Mouse (Mus musculus): ENCODE results near the gene Fbxo28. TPM values are rescaled to one million over a fixed set of nuclear protein-coding genes. Genes with fewer than 3 reads are reported as not detected.

Gene Fbxo28
- 26.9 and 28.1 TPM in 2 replicates for polyA plus RNA-seq (2016; fragmentation: Nextera tagmentation; extraction: Ambion mirVana)

DNA sequence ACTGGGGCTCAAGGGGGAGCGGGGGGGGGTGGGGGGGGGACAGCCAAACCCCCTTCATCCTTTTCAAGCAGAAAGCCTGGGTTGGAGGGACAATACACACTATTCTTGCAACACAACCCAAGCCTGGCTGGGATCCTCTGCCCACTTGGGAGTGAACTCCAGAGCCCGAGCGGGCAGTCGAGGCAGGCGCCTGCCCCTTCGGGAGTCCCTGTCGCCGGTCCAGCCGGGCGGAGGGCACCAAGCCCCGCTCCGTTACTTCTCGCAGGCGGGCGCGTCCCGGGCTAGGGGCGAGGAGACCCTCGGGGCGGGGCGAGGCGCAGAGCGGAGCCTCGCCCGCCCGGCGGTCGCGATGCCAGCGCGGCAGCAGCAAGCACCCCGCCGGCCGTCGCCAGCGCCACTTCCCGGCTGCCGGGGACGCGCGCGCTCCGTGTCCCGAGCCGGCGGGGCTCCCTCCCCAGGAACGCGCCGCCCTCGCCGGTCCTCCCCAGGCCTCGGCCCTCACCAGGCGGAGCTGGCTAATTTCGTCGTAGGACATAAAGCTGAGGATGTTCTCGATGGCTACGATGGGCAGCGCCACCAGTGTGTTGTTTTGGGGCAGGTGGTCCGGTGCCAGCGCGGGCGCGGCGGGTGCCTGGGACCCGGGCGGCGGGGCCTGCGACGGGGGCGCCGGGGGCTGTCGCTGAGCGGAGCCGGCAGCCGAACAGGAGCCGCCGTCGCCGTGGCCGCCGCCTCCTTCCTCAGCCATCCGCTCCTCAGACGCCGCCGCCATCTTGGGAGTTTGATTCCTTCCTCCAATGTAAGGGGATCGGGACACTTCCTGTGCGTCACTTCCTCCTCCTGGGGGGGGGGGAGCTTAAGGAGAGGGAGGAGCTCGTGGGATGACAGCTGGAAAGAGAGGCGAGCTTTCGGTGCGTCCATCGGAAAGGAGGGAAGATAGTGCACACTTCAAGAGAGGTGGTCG lies at the start of gene Fbxo28:
TSS of gene Fbxo28 (minus strand) at position 809 of the 961 bp plus-strand sequence.
- peaks cover 3% of the 10 kb centered on the region; the same call in 1 of the 2 replicates for H3K27me3 ChIP-seq
- H3K4me2 ChIP-seq = peak within 1 kb of the TSS; percentile 94
- H3K27ac ChIP-seq = peak within 1 kb of the TSS; percentile 89
- H3K9me3 ChIP-seq = no peaks in the 10 kb centered on the region
- peak; percentile 95 for ATAC-seq (ENCODE audit: insufficient number of reproducible peaks, insufficient read depth, low FRiP score, low TSS enrichment, low read depth)
- peak within 1 kb of the TSS; percentile 95 for H3K9ac ChIP-seq (replicated peaks)
- WGBS = under 1% methylated on average over 89 of the region's 93 CpGs
- H3K4me1 ChIP-seq (replicated peaks) = peaks cover 13% of the 10 kb centered on the region
- peak within 1 kb of the TSS; percentile 98 for H3K4me3 ChIP-seq (replicated peaks)
- H3K36me3 ChIP-seq = peaks cover 9% of the 10 kb centered on the region; the same call in 1 of the 2 replicates

DNA sequence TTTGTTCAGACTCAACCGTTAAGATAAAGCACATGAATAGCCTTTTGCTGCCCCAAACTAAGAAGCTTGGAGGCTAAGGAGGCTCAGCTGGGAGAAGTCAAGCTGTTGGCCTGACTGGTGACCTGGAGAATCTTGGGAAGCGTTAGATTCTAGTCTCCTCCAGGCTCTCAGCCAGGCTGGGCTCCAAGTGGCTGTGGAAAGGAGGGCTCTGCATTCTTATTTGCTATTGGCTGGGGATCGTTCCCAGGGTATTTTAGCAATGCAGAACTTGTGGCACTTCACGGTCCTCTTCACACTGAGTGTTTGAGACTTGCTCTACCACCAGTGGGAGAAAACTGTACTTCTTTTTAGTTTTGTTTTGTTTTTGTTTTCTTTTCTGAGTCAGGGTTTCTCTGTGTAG lies 47.3 kb upstream of the Fbxo28 start:
- Histone ChIP-seq H3K4me1 (replicated peaks) (no peaks in the 10 kb centered on the region), H3K4me3 (replicated peaks) (no peak overlapping the region), H3K27me3 (no peaks in the 10 kb centered on the region), H3K9me3 (no peaks in the 10 kb centered on the region), H3K36me3 (no peaks in the 10 kb centered on the region), H3K27ac (no peak overlapping the region), H3K4me2 (no peak overlapping the region), H3K9ac (replicated peaks) (no peak overlapping the region)
- whole genome bisulfite sequencing = 60% methylated on average over 4 of the region's 4 CpGs
- no peak for ATAC-seq (ENCODE audit: insufficient number of reproducible peaks, insufficient read depth, low FRiP score, low TSS enrichment, low read depth)

DNA sequence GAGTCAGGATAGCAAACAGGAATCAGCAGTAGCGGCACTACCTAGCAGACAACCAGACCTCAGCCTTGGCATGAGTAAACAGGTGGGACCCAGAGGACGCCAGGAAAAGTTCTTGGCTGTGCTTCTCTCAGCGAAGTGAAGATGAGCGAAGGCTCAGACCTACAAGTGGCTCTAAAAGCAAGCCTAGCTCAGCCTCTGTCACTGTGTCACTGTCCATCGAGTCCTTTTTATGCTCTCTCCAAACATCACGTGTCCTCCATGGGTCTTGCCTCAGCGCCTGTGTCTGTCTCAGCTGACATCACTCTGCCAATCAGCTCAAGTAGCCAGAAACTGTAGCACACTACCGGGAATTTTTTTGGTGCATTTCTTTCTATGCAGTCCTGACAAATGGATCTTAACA lies 45.0 kb upstream of the Fbxo28 start:
- Histone ChIP-seq H3K27me3 (no peaks in the 10 kb centered on the region), H3K9me3 (no peaks in the 10 kb centered on the region), H3K36me3 (no peaks in the 10 kb centered on the region), H3K9ac (replicated peaks) (no peak overlapping the region), H3K4me2 (no peak overlapping the region), H3K4me3 (replicated peaks) (no peak overlapping the region), H3K4me1 (replicated peaks) (no peaks in the 10 kb centered on the region), H3K27ac (no peak overlapping the region)
- ATAC-seq (ENCODE audit: insufficient number of reproducible peaks, insufficient read depth, low FRiP score, low TSS enrichment, low read depth) = no peak
- 88% methylated on average over 8 of the region's 8 CpGs for WGBS

GRCm38 (mm10) chr1:182383096-182383495 lies 41.7 kb upstream of the Fbxo28 start:
- ATAC-seq (ENCODE audit: insufficient number of reproducible peaks, insufficient read depth, low FRiP score, low TSS enrichment, low read depth) = no peak
- 80% methylated on average over 9 of the region's 9 CpGs for WGBS

DNA sequence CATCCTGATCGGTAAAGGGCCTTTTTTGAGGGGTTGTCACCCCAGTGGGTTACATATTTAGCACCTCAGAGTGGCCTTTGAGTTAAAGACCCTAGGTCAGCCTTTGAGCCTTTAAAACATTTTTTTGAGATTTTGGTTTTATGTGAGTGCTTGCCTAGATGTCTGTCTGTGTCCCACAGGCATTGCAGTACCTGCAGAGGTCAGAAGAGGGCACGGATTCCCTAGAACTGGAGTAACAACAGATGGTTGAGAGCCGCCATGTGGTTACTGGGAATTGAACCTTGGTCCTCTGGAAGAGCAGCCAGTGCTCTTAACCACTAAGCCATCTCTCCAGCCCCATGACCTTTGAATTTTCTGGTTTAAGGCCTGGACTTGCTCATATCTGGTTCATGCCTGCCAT lies 39.9 kb upstream of the Fbxo28 start:
- H3K9ac ChIP-seq (replicated peaks) = no peak overlapping the region
- no peak for ATAC-seq (ENCODE audit: insufficient number of reproducible peaks, insufficient read depth, low FRiP score, low TSS enrichment, low read depth)
- no peak overlapping the region for H3K4me3 ChIP-seq (replicated peaks)
- no peaks in the 10 kb centered on the region for H3K27me3 ChIP-seq
- H3K9me3 ChIP-seq = no peaks in the 10 kb centered on the region
- H3K27ac ChIP-seq = no peak overlapping the region
- no peak overlapping the region for H3K4me2 ChIP-seq
- H3K36me3 ChIP-seq = no peaks in the 10 kb centered on the region
- WGBS = 74% methylated on average over 3 of the region's 3 CpGs
- H3K4me1 ChIP-seq (replicated peaks) = no peaks in the 10 kb centered on the region

More at GRCm38 (mm10) chr1:182383096-182383495, 41.7 kb upstream of the Fbxo28 start:
- H3K9ac ChIP-seq (replicated peaks) = no peak overlapping the region
- no peak overlapping the region for H3K4me2 ChIP-seq
- H3K27me3 ChIP-seq = no peaks in the 10 kb centered on the region
- no peaks in the 10 kb centered on the region for H3K9me3 ChIP-seq
- no peaks in the 10 kb centered on the region for H3K36me3 ChIP-seq
- no peaks in the 10 kb centered on the region for H3K4me1 ChIP-seq (replicated peaks)
- H3K27ac ChIP-seq = no peak overlapping the region
- no peak overlapping the region for H3K4me3 ChIP-seq (replicated peaks)

- H3K36me3 ChIP-seq = no peaks in the 10 kb centered on the region
- no peaks in the 10 kb centered on the region for H3K9me3 ChIP-seq
- no peak overlapping the region for H3K4me3 ChIP-seq (replicated peaks)
- H3K4me2 ChIP-seq = no peak overlapping the region
- H3K9ac ChIP-seq (replicated peaks) = no peak overlapping the region
- WGBS = 84% methylated on average over 7 of the region's 7 CpGs
- no peaks in the 10 kb centered on the region for H3K4me1 ChIP-seq (replicated peaks)
- no peak for ATAC-seq (ENCODE audit: insufficient number of reproducible peaks, insufficient read depth, low FRiP score, low TSS enrichment, low read depth)
- H3K27me3 ChIP-seq = no peaks in the 10 kb centered on the region
- no peak overlapping the region for H3K27ac ChIP-seq
These were observed 39.3 kb upstream of the Fbxo28 start for GRCm38 (mm10) chr1:182380683-182381082.

DNA sequence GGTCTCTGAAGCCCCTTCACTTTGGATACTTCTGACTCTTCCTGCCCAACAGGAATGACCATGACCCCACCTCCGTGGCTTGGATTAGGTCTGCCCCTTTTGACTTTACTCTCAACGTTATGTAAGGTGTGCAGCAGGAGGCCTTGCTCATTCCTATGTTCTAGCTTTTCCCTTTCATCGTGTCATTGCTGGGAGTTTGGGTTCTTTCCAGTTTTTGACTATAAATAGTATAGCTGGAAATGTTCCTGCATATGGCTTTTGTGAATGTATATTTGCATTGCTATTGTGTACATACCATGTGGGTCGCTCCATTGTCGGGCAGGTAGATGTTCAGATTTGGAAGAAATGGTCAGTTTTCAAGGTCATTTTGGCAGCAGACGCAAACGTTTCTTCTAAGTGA lies 37.4 kb upstream of the Fbxo28 start:
- Histone ChIP-seq H3K9me3 (no peaks in the 10 kb centered on the region), H3K36me3 (no peaks in the 10 kb centered on the region), H3K27ac (no peak overlapping the region), H3K4me2 (no peak overlapping the region), H3K9ac (replicated peaks) (no peak overlapping the region), H3K4me1 (replicated peaks) (no peaks in the 10 kb centered on the region), H3K27me3 (no peaks in the 10 kb centered on the region), H3K4me3 (replicated peaks) (no peak overlapping the region)
- no peak for ATAC-seq (ENCODE audit: insufficient number of reproducible peaks, insufficient read depth, low FRiP score, low TSS enrichment, low read depth)
- 81% methylated on average over 7 of the region's 7 CpGs for WGBS

DNA sequence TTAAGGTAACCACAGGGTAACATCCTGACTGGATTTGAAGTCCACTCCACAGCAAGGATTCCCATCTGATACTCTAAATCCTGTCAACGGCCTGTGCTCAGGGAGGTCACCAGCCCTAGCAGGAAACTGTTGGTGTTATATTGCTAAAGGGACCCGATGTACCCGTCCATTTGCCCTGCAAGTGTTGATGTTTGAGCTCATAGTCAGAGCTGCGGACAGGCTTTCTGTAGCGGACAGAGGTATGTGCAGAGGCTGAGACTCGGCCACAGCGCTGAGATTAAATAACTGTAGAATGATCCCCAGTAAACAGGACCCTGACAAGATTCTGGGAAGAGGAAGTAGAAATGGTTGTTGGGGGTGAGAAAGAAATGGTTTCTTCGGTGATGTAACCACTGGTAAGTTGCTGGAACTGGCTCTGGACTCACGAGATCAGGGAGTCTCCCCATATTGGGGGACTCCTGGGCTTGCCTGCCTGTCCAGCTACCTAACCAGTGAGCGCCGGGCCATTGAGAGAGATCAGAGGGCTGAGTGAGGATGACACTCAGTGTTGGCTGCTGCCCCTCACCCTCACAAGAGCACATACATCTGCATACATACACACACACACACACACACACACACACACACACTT lies 36.9 kb upstream of the Fbxo28 start:
- Histone ChIP-seq H3K9ac (replicated peaks) (no peak overlapping the region), H3K4me3 (replicated peaks) (no peak overlapping the region), H3K4me1 (replicated peaks) (no peaks in the 10 kb centered on the region), H3K4me2 (no peak overlapping the region), H3K36me3 (no peaks in the 10 kb centered on the region), H3K27ac (no peak overlapping the region), H3K9me3 (no peaks in the 10 kb centered on the region), H3K27me3 (no peaks in the 10 kb centered on the region)
- 79% methylated on average over 11 of the region's 11 CpGs for WGBS
- no peak for ATAC-seq (ENCODE audit: insufficient number of reproducible peaks, insufficient read depth, low FRiP score, low TSS enrichment, low read depth)

- no peak overlapping the region for H3K27ac ChIP-seq
These were observed 36.1 kb upstream of the Fbxo28 start for GRCm38 (mm10) chr1:182377519-182377918.

GRCm38 (mm10) chr1:182376826-182377225 lies 35.4 kb upstream of the Fbxo28 start:
- H3K4me2 ChIP-seq = no peak overlapping the region
- no peak overlapping the region for H3K9ac ChIP-seq (replicated peaks)
- H3K4me1 ChIP-seq (replicated peaks) = no peaks in the 10 kb centered on the region
- WGBS = 94% methylated on average over 7 of the region's 7 CpGs
- H3K27me3 ChIP-seq = no peaks in the 10 kb centered on the region
- no peak overlapping the region for H3K27ac ChIP-seq
- no peaks in the 10 kb centered on the region for H3K9me3 ChIP-seq
- no peak overlapping the region for H3K4me3 ChIP-seq (replicated peaks)
- H3K36me3 ChIP-seq = no peaks in the 10 kb centered on the region
- ATAC-seq (ENCODE audit: insufficient number of reproducible peaks, insufficient read depth, low FRiP score, low TSS enrichment, low read depth) = no peak

More at GRCm38 (mm10) chr1:182377519-182377918, 36.1 kb upstream of the Fbxo28 start:
- Histone ChIP-seq H3K9ac (replicated peaks) (no peak overlapping the region), H3K4me3 (replicated peaks) (no peak overlapping the region), H3K27me3 (no peaks in the 10 kb centered on the region), H3K4me1 (replicated peaks) (no peaks in the 10 kb centered on the region), H3K9me3 (no peaks in the 10 kb centered on the region), H3K4me2 (no peak overlapping the region), H3K36me3 (no peaks in the 10 kb centered on the region)
- WGBS = 82% methylated on average over 6 of the region's 6 CpGs
- no peak for ATAC-seq (ENCODE audit: insufficient number of reproducible peaks, insufficient read depth, low FRiP score, low TSS enrichment, low read depth)

- H3K4me1 ChIP-seq (replicated peaks) = no peaks in the 10 kb centered on the region
- no peak overlapping the region for H3K4me3 ChIP-seq (replicated peaks)
- 32% methylated on average over 8 of the region's 8 CpGs for WGBS
These were observed 34.8 kb upstream of the Fbxo28 start for GRCm38 (mm10) chr1:182376221-182376620.

More at GRCm38 (mm10) chr1:182376221-182376620, 34.8 kb upstream of the Fbxo28 start:
- H3K9me3 ChIP-seq = no peaks in the 10 kb centered on the region
- H3K9ac ChIP-seq (replicated peaks) = no peak overlapping the region
- ATAC-seq (ENCODE audit: insufficient number of reproducible peaks, insufficient read depth, low FRiP score, low TSS enrichment, low read depth) = no peak
- H3K27me3 ChIP-seq = no peaks in the 10 kb centered on the region
- no peak overlapping the region for H3K27ac ChIP-seq
- H3K4me2 ChIP-seq = no peak overlapping the region
- no peaks in the 10 kb centered on the region for H3K36me3 ChIP-seq
